Comparison of ENCODE assay signal across 23 mouse cellular contexts in the genomic region with DNA sequence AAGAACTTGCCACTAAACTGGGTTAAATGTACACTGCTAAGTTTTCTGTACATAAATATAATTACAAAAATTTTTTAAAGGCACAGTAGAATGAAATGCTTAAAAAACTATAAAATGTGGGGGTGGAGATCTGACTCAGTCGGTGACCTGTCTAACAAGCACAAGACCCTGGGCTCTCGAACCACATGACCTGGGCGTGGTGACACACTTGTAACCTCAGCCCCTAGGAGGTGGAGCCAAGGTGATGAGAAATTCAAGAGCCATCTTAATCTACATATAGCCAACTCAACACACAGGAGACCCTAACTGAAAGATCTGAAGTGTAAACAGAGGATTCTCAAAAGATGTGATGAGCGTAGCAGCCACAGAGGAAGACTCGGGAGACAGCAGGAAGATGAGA. TPM values are rescaled to one million over a fixed set of nuclear protein-coding genes. Genes with fewer than 3 reads are reported as not detected.
"Had no signal": no experiment of that assay in that cellular context is flagged by ENCODE, and none has a peak within 500 bp of the region (broad histone marks: within the 10 kb centered on the region; RNA-seq: fewer than 3 reads in every experiment).

No protein-coding gene starts in this region.

- H3K27ac ChIP-seq: kidney, postnatal 0 days; layer of hippocampus, adult 2 months; limb, embryonic 10.5 days; limb, embryonic 13.5 days; lung, embryonic 15.5 days; midbrain, embryonic 10.5 days; midbrain, embryonic 13.5 days; stomach, embryonic 15.5 days had no signal

- H3K36me3 ChIP-seq: limb, embryonic 10.5 days; limb, embryonic 13.5 days; lung, embryonic 15.5 days; midbrain, embryonic 10.5 days; midbrain, embryonic 13.5 days; stomach, embryonic 15.5 days had no signal

- ATAC-seq: intestine, postnatal 0 days; midbrain, embryonic 13.5 days; midbrain, embryonic 16.5 days had no signal

- H3K4me2 ChIP-seq: limb, embryonic 13.5 days; lung, embryonic 15.5 days; midbrain, embryonic 13.5 days; stomach, embryonic 15.5 days had no signal

- H3K4me1 ChIP-seq: limb, embryonic 13.5 days; lung, embryonic 15.5 days; midbrain, embryonic 13.5 days; stomach, embryonic 15.5 days had no signal

- H3K4me3 ChIP-seq: layer of hippocampus, adult 2 months; limb, embryonic 10.5 days; limb, embryonic 13.5 days; lung, embryonic 15.5 days; megakaryocyte, embryonic 14.5 days; midbrain, embryonic 10.5 days; midbrain, embryonic 13.5 days; stomach, embryonic 15.5 days had no signal

- H3K27me3 ChIP-seq: limb, embryonic 13.5 days; lung, embryonic 15.5 days; megakaryocyte, embryonic 14.5 days; stomach, embryonic 15.5 days had no signal

- H3K9ac ChIP-seq: limb, embryonic 13.5 days; lung, embryonic 15.5 days; midbrain, embryonic 13.5 days; stomach, embryonic 15.5 days had no signal

- DNase-seq: kidney, adult 2 months; kidney, postnatal 25 days; layer of hippocampus, adult 9-11 months; lung, adult 18-20 months; lung, postnatal 10 days; lung, postnatal 36 days; right cerebral cortex, adult 18-20 months; right cerebral cortex, postnatal 14 days; right cerebral cortex, postnatal 4 days; spleen, adult 18-20 months; thymus, postnatal 25 days had no signal

- H3K9me3 ChIP-seq: limb, embryonic 10.5 days; limb, embryonic 13.5 days; lung, embryonic 15.5 days; megakaryocyte, embryonic 14.5 days; midbrain, embryonic 10.5 days; midbrain, embryonic 13.5 days; stomach, embryonic 15.5 days had no signal

RNA-seq across cellular contexts. Expression of gene Gipc2, which starts 11.9 kb away (rescaled TPM):
- total RNA-seq: monocyte, adult 5-6 weeks had no signal
